Mouse (Mus musculus) C2C12 (cell line): ENCODE data around the gene Rgs10.

Source experiments
- CTCF ChIP-seq: IDR thresholded peaks from one replicate; pipeline ENCODE4 v1.5.1; 2011; ENCODE audit not compliant: control insufficient read depth, insufficient read depth, insufficient read length
- FOSL1 ChIP-seq: IDR thresholded peaks from one replicate; pipeline ENCODE4 v1.8.0; 2011; ENCODE audit warnings: mild to moderate bottlenecking, low read length; ENCODE audit not compliant: poor library complexity, insufficient read depth, severe bottlenecking
- USF1 ChIP-seq: IDR thresholded peaks from one replicate; pipeline ENCODE4 v1.6.1; 2011; ENCODE audit warnings: low read depth, mild to moderate bottlenecking, control low read depth, moderate library complexity

GRCm38 (mm10) chr7:128382527-128382860, 36.1 kb downstream of the Rgs10 start:
- TF ChIP-seq CTCF (no peak), FOSL1 (no peak), USF1 (no peak)
